Mouse (Mus musculus) frontal cortex, postnatal 25 days (tissue): Measurements from ENCODE around the gene Gdf7.

Experiments used
- DNase-seq, 2 experiments: peaks; one replicate each; pipeline ENCODE4 v3.0.0; 2022; ENCODE audit warnings: low spot score in 2 of 2

Gdf7 gene

DNA sequence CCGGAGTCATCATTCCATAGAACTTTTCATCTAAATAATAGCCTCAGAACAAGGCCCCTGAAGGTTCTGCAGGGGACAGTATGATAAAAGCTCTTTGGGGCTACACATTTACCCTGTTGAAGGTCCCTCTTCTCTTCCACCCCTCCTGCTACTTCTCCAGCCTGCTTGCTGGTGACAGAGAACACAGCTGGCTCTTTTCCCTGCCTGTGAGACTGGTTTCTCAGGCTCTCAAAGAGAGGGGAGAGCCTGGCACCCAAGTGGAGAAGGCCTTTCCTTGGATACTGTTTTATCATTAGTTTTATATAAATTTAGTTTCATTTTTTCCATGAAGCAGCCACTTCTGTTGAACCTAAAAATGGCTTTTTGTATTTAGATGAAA is 25.9 kb upstream of the Gdf7 start:
- DNase-seq, result no peak

- peak; percentile 96 to 97 for DNase-seq
Observed at GRCm38 (mm10) chr12:8326825-8327674, 25.3 kb upstream of the Gdf7 start.

- no peak for DNase-seq
Observed at GRCm38 (mm10) chr12:8325943-8326522, 24.3 kb upstream of the Gdf7 start.

- DNase-seq, result no peak
Observed at GRCm38 (mm10) chr12:8325245-8325942, 23.6 kb upstream of the Gdf7 start.

- no peak for DNase-seq
Observed at GRCm38 (mm10) chr12:8324086-8324485, 22.3 kb upstream of the Gdf7 start.

- DNase-seq, result no peak
Observed at GRCm38 (mm10) chr12:8321506-8321905, 19.8 kb upstream of the Gdf7 start.

GRCm38 (mm10) chr12:8320084-8320713 is 18.4 kb upstream of the Gdf7 start:
- DNase-seq, result peak; percentile 78 to 79

DNA sequence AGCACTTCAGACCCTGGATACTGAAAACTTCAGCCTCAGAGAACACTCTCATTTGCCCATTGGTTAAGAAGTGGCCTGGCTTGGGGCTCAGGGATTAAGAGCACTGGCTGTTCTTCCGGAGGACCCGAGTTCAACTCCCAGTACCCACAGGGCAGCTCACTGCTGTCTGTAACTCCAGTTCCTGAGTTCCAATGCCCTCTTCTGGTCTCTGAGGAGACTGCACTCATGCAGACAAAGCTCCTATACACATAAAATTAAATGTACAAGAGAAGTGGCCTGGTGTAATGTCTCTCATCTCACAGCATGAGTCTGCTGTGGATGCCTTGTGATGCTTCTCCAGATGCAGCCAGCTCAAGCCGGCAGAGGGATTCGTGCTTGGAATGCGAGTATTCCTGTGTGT is 14.8 kb upstream of the Gdf7 start:
- no peak for DNase-seq

GRCm38 (mm10) chr12:8313773-8314172 is 12.0 kb upstream of the Gdf7 start:
- no peak for DNase-seq

DNA sequence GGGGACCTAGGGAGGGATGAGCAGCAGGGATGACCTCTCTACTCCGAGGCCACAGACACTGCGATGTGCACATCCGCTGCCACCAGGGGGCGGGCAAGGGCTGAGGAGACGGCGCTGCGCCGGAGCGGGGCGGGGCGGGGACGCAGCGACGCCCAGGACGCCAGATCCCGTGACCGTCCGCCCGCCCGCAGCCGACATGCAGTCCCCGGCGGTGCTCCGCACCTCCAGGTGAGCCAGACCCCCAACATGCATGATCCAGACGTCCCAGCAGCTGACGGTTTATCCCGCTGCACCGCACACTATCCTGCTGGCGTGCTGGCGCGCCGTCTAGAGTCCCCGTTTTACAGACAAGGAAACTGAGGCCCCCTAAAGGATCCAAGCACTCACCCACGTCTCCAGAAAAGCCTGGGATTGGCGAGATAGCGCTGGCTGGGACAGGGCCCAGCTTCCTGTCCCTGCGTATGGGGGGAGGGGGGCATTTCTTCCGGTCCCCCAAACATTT is 11.6 kb upstream of the Gdf7 start, which contains the start of gene Hs1bp3:
Hs1bp3 (plus strand) TSS at position 163 of the 502 bp plus-strand sequence.
- peak; percentile 69 to 81 for DNase-seq

GRCm38 (mm10) chr12:8312266-8312665 is 10.5 kb upstream of the Gdf7 start:
- DNase-seq, result no peak

DNA sequence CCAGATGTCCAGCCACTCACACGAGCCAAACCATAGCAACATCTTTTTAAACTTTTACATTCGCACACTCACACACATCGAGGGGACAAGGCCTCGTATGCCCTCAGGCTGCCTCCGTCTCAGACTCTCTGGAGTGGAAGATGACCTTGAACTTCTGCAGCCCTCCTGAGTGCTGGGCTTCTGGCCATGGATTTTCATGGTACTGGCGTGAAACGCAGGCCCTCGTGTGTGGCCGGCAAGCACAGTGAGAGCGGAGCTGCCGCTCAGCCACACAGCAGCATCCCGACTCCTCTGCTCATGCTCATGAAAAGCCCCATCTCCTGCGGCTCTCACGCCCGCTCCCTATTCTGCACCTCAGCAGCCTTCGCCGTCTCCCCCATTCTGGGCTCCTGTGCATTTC is 9.2 kb upstream of the Gdf7 start:
- DNase-seq, result no peak

DNA sequence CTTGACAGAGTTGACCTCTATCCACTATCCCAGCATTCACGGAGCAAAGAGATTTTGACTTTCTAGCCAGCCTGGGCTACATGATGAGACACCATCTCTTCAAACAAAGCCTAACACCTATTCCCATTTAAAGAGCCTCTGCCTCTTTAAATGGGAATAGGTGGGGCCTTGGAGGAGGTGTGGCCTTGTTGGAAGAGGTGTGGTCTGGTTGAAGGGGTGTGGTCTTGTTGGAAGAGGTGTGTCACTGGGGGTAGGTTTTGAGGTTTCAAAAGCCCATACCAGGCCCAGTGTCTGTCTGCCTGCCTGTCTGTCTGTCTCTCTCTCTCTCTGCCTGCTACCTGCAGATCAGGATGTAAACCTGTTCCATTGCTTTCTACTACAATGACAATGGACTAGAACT is 5.2 kb upstream of the Gdf7 start:
- no peak for DNase-seq

DNA sequence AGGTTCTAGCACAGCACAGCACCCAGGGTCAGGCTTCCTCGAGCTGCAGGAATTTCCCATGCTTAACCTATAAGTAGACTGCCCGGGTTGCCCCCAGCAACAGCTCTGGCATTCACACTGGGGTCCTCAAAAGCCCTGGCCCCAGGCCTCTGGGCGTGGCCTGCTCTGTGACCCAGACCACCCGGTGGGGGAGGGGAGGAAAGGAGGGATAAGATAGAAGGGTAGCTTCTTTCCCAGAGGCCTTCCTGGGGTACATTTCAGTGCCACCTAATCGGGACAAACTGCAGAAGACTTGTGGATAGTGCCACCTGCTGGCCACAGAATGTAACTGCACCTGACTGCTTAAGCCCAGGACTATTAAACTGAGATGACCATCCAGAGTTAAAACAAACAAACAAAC is 4.7 kb upstream of the Gdf7 start:
- DNase-seq, result peak; percentile 51 to 59

DNA sequence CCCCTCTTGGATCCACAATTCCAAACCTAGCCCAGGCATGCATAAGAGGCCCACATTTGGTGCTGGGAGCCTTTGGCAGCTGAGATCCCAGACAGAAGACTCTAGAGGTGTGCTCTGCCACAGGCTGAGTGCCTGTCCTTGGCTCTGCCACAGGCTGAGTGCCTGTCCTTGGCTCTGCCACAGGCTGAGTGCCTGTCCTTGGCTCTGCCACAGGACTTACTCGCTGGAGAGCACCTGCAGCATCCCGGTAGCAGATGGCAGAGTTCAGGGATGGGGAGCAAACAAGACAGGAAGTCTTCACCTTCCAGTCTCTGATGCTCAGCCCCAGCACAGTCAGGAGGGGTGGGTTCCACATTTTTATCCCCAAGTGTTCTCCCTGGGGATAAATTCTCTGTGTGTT is 3.5 kb upstream of the Gdf7 start:
- DNase-seq, result no peak

GRCm38 (mm10) chr12:8301011-8301814 is 541 bp downstream of the Gdf7 start:
- DNase-seq, result no peak

- DNase-seq, result no peak
Observed at GRCm38 (mm10) chr12:8300521-8300920, 1.2 kb downstream of the Gdf7 start.

DNA sequence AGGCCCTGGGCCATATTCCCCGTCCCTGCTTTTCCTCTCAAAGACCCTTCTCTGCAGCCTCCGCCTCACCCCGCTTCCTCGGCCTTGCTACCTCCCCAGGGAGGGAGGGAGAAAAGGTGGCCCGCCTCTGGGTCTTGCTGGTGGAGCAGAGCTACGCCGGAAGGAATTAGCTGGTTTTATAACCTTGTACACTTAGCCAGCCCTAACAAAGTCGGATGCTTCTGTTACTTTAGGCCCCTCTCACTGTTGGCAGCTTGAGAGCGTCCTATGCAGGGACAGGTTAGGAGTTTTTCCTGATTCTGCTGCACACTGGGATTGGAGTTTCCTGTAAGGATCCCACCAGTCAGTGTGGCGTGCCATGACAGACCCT is 1.7 kb downstream of the Gdf7 start:
- DNase-seq, result no peak

- DNase-seq, result no peak
Observed at GRCm38 (mm10) chr12:8299143-8300110, 2.3 kb downstream of the Gdf7 start.
